Mouse (Mus musculus): ENCODE data around the gene Olfr957. TPM values are rescaled to one million over a fixed set of nuclear protein-coding genes. Genes with fewer than 3 reads are reported as not detected.

Gene Olfr957
- not detected for polyA plus RNA-seq (2017; shearing (Covaris generic))

GRCm38 (mm10) chr9:39515531-39515930 lies at the start of gene Olfr957:
Gene Olfr957, minus strand, starts transcription at chr9:39515809.
- ATAC-seq: no peak

GRCm38 (mm10) chr9:39558349-39558647 lies 42.7 kb upstream of the Olfr957 start:
- no peak for ATAC-seq

GRCm38 (mm10) chr9:39557529-39558348 lies 42.1 kb upstream of the Olfr957 start:
- ATAC-seq: no peak

GRCm38 (mm10) chr9:39553946-39554345 lies 38.3 kb upstream of the Olfr957 start, which contains the start of gene Olfr958:
Gene Olfr958, minus strand, starts transcription at chr9:39554054.
- no peak for ATAC-seq

GRCm38 (mm10) chr9:39550806-39551205 lies 35.2 kb upstream of the Olfr957 start:
- no peak for ATAC-seq

- ATAC-seq: no peak
These were observed 8.1 kb upstream of the Olfr957 start for GRCm38 (mm10) chr9:39523616-39524285.

GRCm38 (mm10) chr9:39518595-39518994 lies 3.0 kb upstream of the Olfr957 start:
- no peak for ATAC-seq

- ATAC-seq: no peak
These were observed 6.2 kb downstream of the Olfr957 start for GRCm38 (mm10) chr9:39509412-39509811.

GRCm38 (mm10) chr9:39508998-39509397 lies 6.6 kb downstream of the Olfr957 start:
- ATAC-seq: no peak

- ATAC-seq: no peak
These were observed 21.7 kb downstream of the Olfr957 start, which contains the start of gene Olfr44 for GRCm38 (mm10) chr9:39493895-39494294. Gene Olfr44, minus strand, starts transcription at chr9:39493995.

- ATAC-seq: no peak
These were observed 43.8 kb downstream of the Olfr957 start, which contains the start of gene Olfr955 for GRCm38 (mm10) chr9:39471844-39472243. Gene Olfr955, minus strand, starts transcription at chr9:39471944.

Other genes starting within 250 kb of the Olfr957 start
- not detected for gene Olfr945, start 239.0 kb downstream of the Olfr957 start, polyA plus RNA-seq (2017; shearing (Covaris generic))
- gene Olfr948, start 189.8 kb downstream of the Olfr957 start, polyA plus RNA-seq (2017; shearing (Covaris generic)): not detected
- gene Olfr951, start 128.4 kb downstream of the Olfr957 start, polyA plus RNA-seq (2017; shearing (Covaris generic)): not detected
- not detected for gene Olfr952, start 88.7 kb downstream of the Olfr957 start, polyA plus RNA-seq (2017; shearing (Covaris generic))
- not detected for gene Olfr954, start 59.1 kb downstream of the Olfr957 start, polyA plus RNA-seq (2017; shearing (Covaris generic))
- gene Olfr955, start 43.9 kb downstream of the Olfr957 start, polyA plus RNA-seq (2017; shearing (Covaris generic)): not detected
- gene Olfr44, start 21.8 kb downstream of the Olfr957 start, polyA plus RNA-seq (2017; shearing (Covaris generic)): not detected
- gene Olfr958, start 38.2 kb upstream of the Olfr957 start, polyA plus RNA-seq (2017; shearing (Covaris generic)): not detected
- not detected for gene Olfr959, start 59.8 kb upstream of the Olfr957 start, polyA plus RNA-seq (2017; shearing (Covaris generic))
- gene AW551984, start 88.6 kb upstream of the Olfr957 start, polyA plus RNA-seq (2017; shearing (Covaris generic)): not detected
- not detected for gene Olfr148, start 94.8 kb upstream of the Olfr957 start, polyA plus RNA-seq (2017; shearing (Covaris generic))
- gene Olfr960, start 105.6 kb upstream of the Olfr957 start, polyA plus RNA-seq (2017; shearing (Covaris generic)): not detected
- not detected for gene Olfr961, start 129.3 kb upstream of the Olfr957 start, polyA plus RNA-seq (2017; shearing (Covaris generic))
- gene Olfr963, start 151.4 kb upstream of the Olfr957 start, polyA plus RNA-seq (2017; shearing (Covaris generic)): not detected
- gene Olfr149, start 191.3 kb upstream of the Olfr957 start, polyA plus RNA-seq (2017; shearing (Covaris generic)): not detected
- gene Olfr965, start 195.5 kb upstream of the Olfr957 start, polyA plus RNA-seq (2017; shearing (Covaris generic)): not detected
- gene Olfr150, start 215.2 kb upstream of the Olfr957 start, polyA plus RNA-seq (2017; shearing (Covaris generic)): not detected
- not detected for gene Olfr967, start 230.4 kb upstream of the Olfr957 start, polyA plus RNA-seq (2017; shearing (Covaris generic))